Mouse (Mus musculus): Measurements from ENCODE around the gene Astn2.

DNA sequence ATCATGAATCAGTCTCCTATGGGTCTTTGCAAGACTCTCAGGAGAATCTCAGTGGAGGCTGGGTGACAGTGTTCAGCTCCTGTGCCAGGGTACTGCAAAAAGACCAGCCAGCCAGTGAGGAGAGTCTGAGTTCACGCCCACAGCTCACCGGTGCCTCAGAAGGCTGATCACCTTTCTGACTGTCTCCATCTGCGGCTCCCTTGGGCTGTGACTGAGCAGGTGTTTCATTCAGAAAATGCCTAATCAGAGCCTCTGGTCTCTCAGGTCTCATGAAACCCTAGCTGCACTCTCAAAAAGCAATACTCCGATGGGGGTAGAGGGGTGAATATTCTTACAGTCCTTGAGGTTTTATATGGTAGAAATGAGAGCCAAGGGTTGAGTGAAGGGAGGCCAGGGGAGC is 640.1 kb downstream of the Astn2 start:
- TF ChIP-seq POLR2A (IDR thresholded peaks at IDR 0.05; ENCODE audit: control insufficient read depth in 1 of 2, insufficient read depth in 1 of 2, low read depth in 1 of 2, low read length in 2 of 2, poor library complexity in 1 of 2) (no peak), MYB (IDR thresholded peaks at IDR 0.05; ENCODE audit: low read depth, low read length) (no peak), TBP (IDR thresholded peaks at IDR 0.05; ENCODE audit: low read depth, low read length) (no peak), ZNF384 (IDR thresholded peaks at IDR 0.05; ENCODE audit: low read depth, low read length) (no peak), ZC3H11A (IDR thresholded peaks at IDR 0.05; ENCODE audit: low read depth, low read length) (no peak)

All from MEL (cell line).